Mouse (Mus musculus) lung, adult 18-20 months (tissue): ENCODE results near the gene N4bp1.

ENCODE experiments used
- DNase-seq, 2 experiments: peaks; one replicate each; pipeline ENCODE4 v3.0.0; 2022; ENCODE audit warnings: mixed read lengths in 2 of 2

N4bp1 gene

DNA sequence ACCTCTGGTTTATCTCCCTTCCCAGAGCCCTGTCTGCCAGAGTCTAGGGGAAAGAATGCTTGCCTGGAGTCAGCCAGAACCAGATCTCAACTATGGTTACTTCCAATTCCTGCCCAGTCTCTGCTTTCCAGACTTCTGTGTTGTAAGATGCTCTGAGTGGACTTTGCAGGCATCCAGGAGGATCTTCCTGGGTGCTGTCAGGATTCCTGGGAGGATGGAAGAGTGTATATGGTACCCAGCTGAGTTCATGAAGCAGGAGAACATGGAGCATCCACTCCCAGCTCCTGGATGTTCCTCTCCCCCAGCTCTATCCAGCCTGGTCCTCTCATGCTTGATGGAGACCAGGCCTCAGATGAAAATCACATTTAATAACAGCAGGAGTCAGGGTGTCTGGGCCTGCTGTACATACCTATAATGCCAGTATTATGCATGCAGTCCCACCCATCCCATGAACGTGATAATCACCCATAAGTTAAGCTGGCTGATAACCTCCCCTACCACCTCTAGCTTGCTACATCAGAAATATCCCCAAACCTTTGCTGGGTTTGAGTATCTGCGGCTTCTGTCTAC lies 64.8 kb downstream of the N4bp1 start:
- DNase-seq, result no peak

DNA sequence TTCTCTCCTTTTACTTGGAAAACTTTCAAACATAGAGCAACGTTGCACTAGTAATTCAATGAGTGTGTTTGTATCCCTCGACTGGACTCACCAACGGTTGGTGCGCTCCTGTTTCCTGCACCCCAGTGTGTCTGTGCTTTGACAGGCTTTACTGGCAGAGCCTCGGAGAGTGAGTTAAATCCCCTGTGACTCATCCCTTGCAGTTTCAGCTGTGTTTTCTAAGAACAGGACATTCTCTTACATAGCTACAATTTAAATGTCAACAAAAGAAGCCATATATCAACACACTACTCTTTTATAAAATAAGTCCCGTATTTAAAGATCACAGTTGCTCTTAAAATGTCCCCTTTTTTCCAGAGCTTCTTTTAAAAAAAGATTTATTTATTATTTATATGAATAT lies 65.6 kb downstream of the N4bp1 start:
- DNase-seq, result no peak

GRCm38 (mm10) chr8:86808990-86809960 lies 75.8 kb downstream of the N4bp1 start:
- DNase-seq, result no peak

DNA sequence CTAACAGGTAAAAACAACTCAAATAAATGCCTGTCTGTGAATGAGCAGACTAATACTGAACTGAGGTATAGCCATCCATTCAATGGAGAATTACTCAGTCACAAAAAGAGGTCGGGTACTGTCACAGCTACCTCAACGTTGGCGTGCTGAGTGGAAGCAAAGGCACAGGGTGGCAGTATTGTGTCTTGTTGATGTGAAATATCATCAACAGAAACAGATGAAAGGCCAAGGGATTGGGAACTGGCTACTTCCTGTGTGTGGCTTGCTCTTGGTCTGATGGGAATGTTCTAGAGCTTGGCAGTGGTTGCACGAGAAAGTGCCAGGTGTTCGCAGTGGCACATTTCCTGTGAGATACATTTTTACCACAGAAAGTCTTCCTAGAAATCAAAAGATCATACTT lies 76.8 kb downstream of the N4bp1 start:
- peak; percentile 22 to 42 for DNase-seq

GRCm38 (mm10) chr8:86801988-86802387 lies 83.1 kb downstream of the N4bp1 start:
- no peak for DNase-seq

DNA sequence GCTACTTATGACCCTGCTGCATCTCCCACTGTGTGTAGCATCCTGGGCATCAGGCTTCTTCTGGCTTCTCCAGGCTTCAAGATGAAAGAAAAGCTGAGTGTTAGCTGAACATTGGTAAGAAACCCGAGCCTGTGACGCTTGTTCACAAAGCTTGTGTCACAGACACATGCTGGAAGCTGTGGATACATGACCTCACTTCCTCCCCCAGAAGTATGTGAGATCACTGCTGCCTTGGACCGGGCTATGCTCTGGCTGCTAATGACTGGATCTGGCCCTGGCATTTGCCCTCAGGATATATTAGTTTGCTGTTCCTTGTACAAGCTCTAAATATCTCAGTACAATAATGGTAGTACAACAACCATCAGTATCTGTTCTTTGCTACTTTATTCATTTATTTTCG lies 84.1 kb downstream of the N4bp1 start:
- no peak for DNase-seq

DNA sequence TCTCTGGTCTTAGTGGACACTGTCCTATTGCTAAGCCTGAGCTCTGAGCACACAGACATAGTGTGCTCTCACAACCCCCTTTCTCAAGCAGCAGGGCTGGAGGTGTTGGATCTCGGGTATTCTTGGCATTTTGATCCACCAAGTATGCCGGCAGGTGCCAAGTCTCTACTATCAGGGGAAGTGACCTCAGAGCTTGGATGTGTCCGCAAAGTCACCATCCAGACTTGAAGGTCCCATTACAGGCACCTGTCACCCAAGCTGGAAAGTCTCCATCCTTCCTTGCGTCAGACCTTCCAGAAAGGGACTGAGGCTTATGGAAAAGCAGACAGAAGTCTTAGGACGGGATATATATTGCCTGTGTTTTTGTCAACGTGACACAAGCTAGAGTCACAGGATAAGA lies 86.9 kb downstream of the N4bp1 start:
- DNase-seq, result no peak

DNA sequence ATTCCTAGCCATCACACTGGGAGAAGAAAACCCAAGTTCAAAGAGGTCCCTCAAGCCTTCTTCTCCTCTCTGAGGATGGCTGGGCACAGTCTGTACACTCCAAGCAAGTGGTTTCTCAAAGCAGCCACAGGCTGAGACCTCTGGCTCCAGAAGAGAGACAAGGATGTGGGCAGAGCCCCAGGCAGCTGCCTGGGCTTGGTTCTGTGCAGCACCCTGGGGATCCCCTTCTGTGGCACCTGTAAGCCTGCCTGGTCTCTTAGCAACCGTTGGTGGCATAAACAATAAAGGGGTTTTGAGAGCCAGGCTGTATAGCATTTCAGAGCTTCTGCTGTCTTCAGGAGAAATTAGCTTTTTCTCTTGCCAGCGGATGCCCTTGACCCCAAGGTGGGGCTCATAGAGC lies 87.4 kb downstream of the N4bp1 start:
- DNase-seq, result peak in 1 of 2 experiments; percentile 9

GRCm38 (mm10) chr8:86794716-86795115 lies 90.3 kb downstream of the N4bp1 start:
- DNase-seq, result no peak

- DNase-seq, result no peak
Measured at GRCm38 (mm10) chr8:86791542-86791941, 93.5 kb downstream of the N4bp1 start.

DNA sequence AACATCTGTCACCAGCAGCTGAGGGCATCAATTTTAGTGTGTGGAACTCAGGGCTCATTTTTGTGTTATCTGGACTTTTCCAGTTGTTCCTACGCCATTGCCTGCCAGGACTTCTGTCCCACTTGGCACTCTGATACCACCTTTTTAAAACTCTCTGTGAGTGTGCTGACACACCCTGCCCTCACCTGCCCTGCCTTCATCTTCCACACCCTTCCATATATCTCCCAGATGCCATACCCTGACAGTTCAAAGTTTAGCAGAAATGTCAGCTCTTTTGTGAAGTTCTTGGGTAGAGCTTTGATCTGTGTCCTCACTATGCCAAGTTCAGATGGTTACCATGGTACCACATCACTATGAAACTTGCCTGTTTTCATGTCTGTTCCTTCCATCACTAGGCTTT lies 95.5 kb downstream of the N4bp1 start:
- DNase-seq, result no peak

GRCm38 (mm10) chr8:86787891-86788420 lies 97.1 kb downstream of the N4bp1 start:
- DNase-seq, result peak; percentile 45 to 57

GRCm38 (mm10) chr8:86786498-86786897 lies 98.6 kb downstream of the N4bp1 start:
- DNase-seq, result no peak

GRCm38 (mm10) chr8:86781094-86781493 lies 104.0 kb downstream of the N4bp1 start:
- DNase-seq, result no peak

DNA sequence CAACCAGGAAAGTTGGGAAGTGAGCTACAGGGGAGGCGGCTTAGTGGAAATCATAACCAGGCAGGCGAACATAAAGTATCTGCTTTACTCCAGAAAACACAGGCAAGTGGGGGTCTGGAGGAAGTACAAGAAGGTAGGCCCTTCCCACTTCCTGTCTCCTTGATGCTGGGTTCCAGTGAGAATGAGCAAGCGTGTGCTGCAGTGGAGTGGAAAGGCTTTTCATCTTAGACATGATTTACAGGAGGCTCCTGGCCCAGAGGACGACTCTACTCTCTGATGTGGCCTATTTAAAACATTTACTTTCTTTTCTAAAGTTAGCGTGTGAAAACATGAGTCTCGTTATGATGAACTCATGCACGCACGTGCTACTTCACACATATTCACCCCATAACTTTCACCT lies 105.9 kb downstream of the N4bp1 start:
- DNase-seq, result no peak

DNA sequence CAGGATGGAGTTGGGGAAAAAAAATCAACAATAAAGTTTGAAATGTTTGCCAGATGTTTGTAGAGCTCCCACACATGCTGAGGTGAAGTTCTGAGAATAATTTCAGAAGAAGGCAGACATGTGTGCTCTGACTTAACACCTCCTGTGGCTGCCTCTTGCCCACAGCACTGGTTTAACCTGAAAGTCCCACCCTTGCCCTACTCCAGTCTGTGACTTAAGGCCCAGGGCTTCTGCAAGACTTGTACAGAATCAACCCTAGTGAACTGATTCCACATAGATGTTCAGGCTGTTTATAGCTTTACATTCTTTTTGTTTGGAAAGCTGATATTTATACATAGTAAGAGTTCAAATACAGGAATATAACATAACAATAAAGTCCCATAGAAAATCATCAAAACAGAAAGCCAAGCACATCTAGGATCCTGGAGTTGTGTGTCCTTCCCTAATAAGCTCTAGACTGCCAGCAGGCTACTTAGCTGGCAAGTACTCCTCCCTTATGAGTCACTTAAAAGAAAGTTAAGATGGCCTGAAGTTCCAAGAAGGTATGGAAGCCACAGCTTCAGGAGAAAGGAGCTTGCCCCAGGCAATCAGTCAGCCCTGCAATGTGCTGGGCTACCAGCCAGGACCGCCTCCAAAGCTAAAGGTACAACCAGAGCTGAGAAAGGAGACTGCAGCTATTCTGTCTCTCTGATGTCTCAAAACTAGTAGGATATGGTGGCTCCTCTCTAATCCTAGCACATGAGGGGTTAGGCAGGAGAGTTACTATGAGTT lies 114.9 kb downstream of the N4bp1 start:
- DNase-seq, result no peak

GRCm38 (mm10) chr8:86768499-86768898 lies 116.6 kb downstream of the N4bp1 start:
- peak; percentile 69 to 84 for DNase-seq

DNA sequence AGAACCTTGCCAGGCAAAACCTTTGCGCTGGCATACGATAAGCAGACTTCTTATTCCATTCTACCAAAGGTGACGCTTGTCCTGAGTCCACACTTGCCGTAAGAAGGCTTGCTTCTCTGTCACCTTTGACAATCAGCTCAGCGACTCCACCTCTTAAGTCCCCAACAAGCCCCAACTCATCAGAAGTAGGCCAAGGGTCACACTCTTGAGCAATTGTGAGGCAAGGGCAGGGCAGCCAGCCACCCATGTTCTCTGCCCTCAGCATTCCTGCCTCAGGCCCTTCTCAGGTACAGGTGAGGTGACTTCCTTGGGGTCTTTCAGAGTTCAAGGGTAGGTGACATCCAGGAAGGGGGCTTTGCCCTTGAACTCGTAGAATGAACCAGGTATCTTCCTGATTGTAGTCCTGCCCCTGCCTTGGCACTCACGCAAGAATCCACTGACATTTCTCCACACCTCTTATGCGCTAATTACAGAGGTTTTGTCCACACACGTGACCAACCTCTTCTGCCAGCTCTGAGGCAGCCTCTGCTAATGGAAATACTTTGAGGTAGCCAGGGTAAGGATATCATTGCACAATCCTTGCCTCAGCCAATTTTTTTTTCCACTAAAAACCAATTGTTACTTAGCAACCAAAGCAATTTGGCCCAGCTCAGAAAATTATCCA lies 118.4 kb downstream of the N4bp1 start:
- DNase-seq, result peak; percentile 86 to 88

GRCm38 (mm10) chr8:86765669-86766068 lies 119.4 kb downstream of the N4bp1 start:
- no peak for DNase-seq

- no peak for DNase-seq
Measured at GRCm38 (mm10) chr8:86765155-86765554, 119.9 kb downstream of the N4bp1 start.

- DNase-seq, result no peak
Measured at GRCm38 (mm10) chr8:86762806-86763205, 122.3 kb downstream of the N4bp1 start.

DNA sequence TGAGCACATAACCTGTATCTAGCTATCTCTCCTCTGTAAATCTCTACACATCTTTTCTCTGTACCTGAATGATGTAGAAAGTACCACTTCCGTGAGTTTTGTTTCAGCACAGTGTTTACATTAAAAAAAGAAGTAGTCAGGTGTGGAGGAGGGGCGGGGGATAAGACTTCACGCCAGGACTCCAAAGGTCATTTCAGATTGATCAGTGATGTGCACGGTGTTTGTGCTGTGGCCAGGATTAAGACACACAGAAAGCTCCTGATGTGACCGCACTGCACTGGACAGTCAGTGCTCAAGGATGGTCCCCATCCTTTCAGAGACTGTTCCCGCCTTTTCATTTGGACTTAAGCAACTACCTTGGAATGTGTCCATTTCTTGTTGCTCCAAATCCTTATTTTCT lies 124.3 kb downstream of the N4bp1 start:
- DNase-seq, result no peak

DNA sequence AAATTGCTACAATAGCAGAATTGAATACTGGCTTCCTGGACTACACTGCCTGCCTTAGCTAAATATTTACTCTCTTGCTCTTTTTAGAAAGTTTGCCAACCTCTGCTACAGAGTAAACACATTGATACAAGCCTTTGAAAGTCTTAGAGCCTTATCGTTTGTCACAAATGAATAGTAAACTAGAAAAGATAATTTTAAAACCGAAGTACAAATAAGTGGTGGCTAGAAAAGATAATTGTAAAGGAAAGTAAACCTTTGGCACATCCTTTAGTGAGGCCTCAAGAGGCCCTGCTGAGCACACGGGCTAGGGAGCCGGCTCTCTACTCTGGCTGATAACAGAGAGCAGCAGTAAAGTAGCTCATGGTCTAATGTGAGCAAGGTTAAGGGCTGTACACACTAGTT lies 126.0 kb downstream of the N4bp1 start:
- no peak for DNase-seq
